Mouse (Mus musculus): ENCODE measurements around the gene Olfr497.

Gene Olfr497

DNA sequence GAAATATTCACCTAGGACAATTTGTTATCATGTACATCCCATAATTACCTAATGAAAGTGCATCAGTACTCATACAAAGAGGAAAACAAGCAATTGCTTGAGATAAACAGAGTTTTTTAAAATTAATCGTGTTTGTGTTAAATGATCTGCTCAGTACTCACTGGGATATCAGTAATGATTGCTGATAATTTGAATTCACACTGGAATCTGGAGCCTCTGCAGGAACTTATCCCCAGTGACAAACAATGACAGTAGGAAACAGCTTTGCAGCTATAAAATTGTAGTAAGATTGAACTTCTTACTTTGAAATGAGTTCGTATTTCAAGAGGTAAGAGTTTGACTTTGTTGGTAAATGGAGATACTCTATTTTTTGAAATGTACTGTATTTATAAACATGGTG, at the start of gene Olfr497:
TSS of gene Olfr497 (plus strand) at position 301 of the 400 bp plus-strand sequence.
- no peak for DNase-seq (ENCODE audit: low spot score)

DNA sequence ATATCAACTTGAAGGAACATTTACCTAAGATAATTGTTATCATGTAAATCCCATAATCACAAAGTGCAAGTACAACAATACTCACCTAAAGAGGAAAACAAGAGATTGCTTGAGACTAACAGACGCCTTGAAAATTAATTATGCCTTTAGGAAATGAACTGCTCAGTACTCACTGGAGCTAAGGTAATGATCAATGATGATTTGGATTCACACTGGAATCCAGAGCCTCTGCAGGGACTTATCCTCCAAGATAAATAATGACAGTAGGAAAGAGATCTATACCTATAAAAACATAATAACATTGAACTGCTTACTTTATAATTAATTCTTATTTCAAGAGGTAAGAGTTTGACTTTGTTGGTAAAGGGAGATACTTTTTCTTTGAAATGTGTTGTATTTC, 27.4 kb upstream of the Olfr497 start, which contains the start of gene Olfr495:
TSS of gene Olfr495 (plus strand) at position 301 of the 400 bp plus-strand sequence.
- no peak for DNase-seq (ENCODE audit: low spot score)

DNA sequence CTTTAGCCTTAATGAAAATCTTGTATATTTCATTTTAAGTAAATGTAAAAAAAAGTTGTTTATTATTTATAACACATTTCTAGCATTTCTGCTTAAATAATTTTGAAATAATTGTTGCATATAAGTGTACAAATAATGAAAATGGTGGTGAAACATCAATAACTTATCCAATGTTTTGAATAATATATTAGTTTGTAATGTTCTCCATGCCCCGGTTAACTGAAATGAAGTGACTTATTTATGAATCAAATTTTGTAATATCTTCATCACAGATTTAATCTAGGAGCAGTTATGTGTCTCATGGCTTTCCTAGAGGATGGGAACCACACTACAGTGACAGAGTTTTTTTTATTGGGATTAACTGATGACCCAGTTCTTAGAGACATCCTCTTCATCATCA, 44.8 kb downstream of the Olfr497 start, which contains the start of gene Olfr498:
TSS of gene Olfr498 (plus strand) at position 301 of the 400 bp plus-strand sequence.
- DNase-seq (ENCODE audit: low spot score): no peak
